Mouse (Mus musculus): ENCODE measurements around the gene Fancg.
"Not testable (repeated sequence)": the region's sequence is repeated elsewhere in the genome, so short reads cannot be mapped to it uniquely, and the experiment has no call there.

The Fancg gene

GRCm38 (mm10) chr4:42999451-43000140, 10.7 kb downstream of the Fancg start:
- DNase-seq (ENCODE audit: inconsistent ontology term): peak; percentile 92

DNA sequence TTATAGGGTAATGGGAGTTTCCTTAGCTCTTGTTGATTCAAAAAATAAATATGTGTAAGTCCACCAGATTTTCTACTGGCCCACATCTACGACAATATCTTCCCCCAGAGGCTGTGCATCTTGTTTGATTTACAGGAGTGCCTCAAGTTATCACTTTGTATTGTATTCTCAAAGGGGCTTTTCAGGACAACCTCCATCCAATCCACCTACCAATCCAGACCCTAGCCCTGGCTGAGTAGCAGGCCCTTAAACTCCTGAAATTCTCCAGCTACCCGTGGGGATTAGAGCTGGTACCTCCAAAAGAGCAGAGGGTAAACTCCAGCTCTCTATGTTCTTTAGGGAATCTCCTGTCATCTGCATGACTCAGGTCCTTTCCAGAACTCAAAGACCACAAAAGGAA, 12.3 kb downstream of the Fancg start:
- no peak for DNase-seq (ENCODE audit: inconsistent ontology term)

DNA sequence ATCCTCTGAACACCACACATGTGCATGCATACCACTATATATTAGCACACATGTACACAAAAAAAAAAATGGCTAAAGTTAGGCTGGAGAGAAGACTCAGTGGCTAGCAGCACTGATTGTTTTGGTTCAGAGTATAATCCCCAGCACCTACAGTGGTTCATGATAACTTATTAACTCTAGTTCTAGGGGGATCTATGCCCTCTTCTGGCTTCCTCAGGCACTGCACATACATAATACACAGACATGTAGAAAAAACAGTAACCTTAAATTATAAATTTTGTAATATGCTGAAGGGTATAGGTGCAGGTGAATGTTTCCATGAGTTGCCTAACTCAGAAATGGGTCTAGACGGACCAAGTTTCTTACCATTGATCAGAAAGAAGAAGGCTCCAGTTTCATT, 22.0 kb downstream of the Fancg start:
- DNase-seq (ENCODE audit: inconsistent ontology term): no peak

DNA sequence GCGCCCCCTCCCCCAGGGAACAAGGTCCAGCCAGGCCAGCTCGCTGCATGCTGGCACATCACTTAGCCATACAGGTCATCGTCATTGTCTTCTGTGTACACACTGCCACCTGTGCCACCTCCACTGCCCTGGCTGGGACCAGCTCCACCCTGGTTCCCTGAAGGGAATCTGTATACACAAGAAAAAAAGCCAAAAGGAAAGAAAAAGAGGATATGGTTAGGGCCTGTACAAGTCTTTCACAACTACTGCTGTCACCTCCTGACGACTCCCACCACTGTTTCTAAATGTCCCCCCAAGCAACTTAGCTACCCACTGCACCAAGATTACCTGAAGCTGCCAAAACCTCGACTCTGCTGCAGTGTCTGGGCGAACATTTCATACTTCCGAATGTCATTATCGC, 29.8 kb downstream of the Fancg start:
- DNase-seq (ENCODE audit: inconsistent ontology term): not testable (repeated sequence)

- DNase-seq (ENCODE audit: inconsistent ontology term): no peak
Measured at GRCm38 (mm10) chr4:42978062-42978461, 32.2 kb downstream of the Fancg start.

DNA sequence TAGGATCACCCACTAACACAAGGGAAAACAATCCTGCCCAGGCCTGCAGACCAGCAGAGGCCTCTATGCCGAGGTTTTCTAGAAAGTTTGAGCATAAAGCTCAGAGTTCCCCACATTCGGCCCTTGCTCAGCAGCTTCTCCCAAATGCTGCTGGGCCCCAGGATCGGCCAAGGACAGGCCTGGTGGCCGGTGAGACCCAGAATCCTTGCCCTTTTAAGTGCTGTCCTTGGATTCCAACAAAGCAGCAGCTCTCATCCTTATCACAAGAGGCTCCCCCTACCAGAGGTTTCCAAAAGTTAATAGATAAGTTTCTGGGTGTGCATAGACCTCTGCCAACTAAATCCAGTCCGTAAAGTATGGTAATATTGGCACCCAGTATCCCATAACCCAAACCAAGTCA, 36.4 kb downstream of the Fancg start:
- DNase-seq (ENCODE audit: inconsistent ontology term): no peak

- no peak for DNase-seq (ENCODE audit: inconsistent ontology term)
Measured at GRCm38 (mm10) chr4:42972952-42973351, 37.4 kb downstream of the Fancg start.

GRCm38 (mm10) chr4:42969304-42969703, 41.0 kb downstream of the Fancg start, which contains the start of gene 1700022I11Rik:
1700022I11Rik (plus strand) TSS chr4:42969604.
- no peak for DNase-seq (ENCODE audit: inconsistent ontology term)

DNA sequence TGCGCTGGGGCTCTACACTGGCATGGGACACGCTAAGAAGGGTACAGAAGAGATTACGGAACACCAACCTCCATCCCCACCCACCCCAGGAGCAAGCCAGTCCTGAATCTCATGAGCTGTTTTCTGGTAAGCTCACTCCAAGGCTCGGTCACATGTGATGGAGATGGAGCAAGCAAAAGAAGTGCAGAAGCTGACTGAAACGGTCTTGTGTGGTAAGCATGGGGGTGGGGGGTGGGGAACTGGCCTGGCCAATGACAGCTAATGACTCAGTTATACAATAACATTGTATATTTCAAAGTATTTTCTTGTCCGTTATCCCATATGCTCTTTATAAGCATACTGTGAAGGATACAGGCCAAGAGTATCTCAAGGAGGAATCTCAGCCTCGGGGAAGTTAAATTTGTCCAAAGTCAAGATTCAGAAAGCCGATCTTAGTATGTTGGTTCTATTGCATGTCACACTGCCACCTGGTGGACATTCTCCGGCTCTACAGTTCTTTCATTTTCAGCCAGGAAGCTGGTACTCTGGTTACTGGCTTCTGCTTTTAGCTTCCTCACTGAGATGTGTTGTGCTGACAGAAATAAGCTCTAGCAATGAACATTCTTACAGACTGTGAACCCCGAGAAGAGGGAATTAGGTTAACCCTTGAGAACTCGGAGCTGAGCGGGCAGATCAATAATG, 45.1 kb downstream of the Fancg start:
- peak; percentile 24 for DNase-seq (ENCODE audit: inconsistent ontology term)

DNA sequence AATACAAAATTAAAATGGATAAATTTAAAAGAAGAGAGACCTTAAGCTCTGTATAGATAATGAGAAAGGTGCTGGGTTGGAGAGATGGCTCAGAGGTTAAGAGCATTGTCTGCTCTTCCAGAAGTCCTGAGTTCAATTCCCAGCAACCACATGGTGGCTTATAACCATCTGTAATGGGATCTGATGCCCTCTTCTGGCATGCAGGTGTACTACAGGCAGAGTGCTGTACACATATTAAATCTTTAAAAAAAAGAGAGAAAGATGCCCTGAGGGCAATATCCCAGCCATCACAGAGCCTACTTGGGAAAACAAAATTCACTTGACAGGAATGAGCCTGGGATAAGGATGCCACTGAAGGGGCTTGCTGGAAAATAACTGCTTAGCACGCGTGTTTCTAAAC, 46.8 kb downstream of the Fancg start:
- DNase-seq (ENCODE audit: inconsistent ontology term): no peak

- DNase-seq (ENCODE audit: inconsistent ontology term): peak; percentile 40
Measured at GRCm38 (mm10) chr4:42961592-42961991, 48.7 kb downstream of the Fancg start.

GRCm38 (mm10) chr4:42959382-42959781, 50.9 kb downstream of the Fancg start:
- no peak for DNase-seq (ENCODE audit: inconsistent ontology term)

DNA sequence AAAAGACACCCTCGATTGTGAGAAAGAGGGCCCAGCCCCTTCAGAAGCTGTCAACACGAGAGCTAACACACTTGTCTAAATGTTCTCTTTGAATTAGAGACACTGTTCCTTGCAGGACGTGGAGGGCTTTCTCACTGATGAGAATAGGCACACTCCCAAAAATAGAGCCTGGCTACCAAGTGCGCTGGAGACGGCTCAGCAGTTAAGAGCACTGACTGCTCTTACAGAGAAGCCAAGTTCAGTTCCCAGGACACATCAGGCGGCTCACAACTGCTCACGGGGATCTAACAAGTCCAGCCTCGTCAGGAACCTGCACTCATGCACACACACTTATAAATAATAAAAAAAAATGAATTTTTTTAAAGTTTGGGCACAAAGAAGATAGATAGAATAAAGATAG, 51.4 kb downstream of the Fancg start:
- DNase-seq (ENCODE audit: inconsistent ontology term): no peak

GRCm38 (mm10) chr4:42957979-42958378, 52.3 kb downstream of the Fancg start:
- no peak for DNase-seq (ENCODE audit: inconsistent ontology term)

GRCm38 (mm10) chr4:42957306-42957705, 53.0 kb downstream of the Fancg start:
- no peak for DNase-seq (ENCODE audit: inconsistent ontology term)

DNA sequence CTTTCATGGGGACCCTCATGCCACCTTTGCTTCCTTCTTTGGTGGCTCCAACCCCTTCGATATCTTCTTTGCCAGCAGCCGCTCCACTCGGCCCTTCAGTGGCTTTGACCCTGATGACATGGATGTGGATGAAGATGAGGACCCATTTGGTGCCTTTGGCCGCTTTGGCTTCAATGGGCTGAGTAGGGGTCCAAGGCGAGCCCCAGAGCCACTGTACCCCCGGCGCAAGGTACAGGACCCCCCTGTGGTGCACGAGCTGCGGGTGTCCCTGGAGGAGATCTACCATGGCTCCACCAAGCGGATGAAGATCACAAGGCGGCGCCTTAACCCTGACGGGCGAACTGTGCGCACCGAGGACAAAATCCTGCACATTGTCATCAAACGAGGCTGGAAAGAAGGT, 53.7 kb downstream of the Fancg start:
- no peak for DNase-seq (ENCODE audit: inconsistent ontology term)

DNA sequence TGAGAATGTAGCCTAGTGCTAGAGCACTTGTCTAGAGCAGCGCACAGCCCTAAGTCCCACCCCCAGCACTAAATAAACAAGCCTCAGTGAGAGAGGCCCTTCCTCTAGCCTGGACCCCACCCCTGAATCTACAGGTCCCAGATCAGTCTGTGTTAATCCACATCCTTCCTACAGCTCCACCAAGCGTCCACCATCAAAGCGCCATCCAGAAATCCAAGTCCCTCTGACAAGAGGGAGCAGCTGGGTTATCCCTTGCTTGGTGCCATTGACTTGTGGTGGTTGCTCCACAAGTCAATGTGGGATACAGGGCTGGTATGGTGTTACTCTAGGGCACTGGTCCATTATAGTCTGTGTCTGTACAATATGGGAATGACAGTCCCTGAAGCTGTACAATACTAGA, 55.1 kb downstream of the Fancg start:
- no peak for DNase-seq (ENCODE audit: inconsistent ontology term)

DNA sequence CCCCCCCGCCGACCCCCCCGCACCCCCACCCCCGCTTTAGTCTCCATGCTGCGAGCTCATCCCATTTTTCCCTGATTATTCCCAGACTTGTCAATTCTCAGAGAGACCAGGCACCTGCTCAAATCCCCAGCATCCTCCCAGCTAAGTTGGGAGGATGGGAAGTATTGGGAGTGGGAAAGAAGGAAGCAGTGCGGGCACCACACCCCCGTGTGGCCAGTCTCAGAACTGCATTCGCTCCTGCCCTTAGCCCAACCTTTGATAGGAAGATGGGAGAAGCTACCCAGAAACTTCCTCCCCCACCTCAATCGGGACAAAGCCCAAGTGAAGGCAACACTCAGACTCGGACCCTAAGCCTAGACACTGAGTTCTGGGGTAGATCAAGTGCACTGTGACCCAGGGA, 56.0 kb downstream of the Fancg start:
- peak; percentile 76 for DNase-seq (ENCODE audit: inconsistent ontology term)

DNA sequence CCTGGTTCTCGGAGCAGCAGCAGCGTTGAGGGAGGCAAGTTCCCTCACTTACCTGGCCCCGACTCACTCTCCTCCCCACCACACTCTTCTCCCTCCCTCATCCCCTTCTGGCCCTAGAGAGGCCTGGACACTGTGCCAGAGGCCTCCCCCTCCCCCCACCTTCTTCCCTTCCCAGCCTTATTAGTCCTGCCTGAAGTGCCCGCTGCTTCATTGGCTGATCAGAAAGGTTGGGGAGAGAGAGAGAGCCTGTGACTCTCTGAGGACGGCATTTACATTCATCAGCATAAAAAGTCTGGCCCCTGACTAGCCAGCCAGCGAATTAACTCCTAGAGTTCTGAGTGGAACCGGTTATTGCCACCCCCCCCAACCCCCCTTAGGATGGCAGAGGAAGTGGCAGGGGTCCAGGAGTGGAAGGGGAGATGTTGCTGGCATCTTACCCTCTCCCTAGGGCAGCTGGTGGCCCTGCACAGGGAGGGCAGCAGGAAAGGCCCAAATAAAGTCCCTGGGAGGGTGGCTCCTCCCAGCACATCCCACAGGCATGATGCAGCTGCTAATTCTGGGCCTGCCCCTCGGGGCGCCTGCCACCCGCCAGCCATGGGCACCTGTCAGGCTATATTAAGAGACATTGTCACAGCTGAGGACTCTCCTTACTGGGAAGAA, 56.7 kb downstream of the Fancg start:
- peak; percentile 86 for DNase-seq (ENCODE audit: inconsistent ontology term)

DNA sequence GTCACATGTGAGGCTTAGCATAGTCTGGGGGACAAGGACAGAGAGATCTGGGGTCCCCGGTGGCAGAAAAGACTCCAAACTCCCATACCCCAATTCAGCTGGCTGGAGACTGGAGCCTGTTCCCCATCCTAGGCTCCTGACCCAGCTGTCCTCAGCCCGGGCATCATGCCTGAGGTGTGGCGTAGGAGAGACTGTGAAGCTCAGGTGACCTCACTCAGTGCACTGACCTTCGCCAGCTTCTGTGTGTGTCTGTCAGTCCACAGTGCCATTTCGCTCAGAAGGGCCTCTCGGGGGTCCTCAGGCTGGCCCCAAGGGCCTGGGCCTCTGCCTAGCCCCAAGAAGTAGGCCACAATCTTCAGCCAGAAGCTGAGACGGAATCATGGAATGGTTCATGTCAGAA, 57.7 kb downstream of the Fancg start:
- DNase-seq (ENCODE audit: inconsistent ontology term): no peak
